Mouse (Mus musculus): ENCODE data around the gene Rpl10. TPM values are rescaled to one million over a fixed set of nuclear protein-coding genes. Genes with fewer than 3 reads are reported as not detected.

The Rpl10 gene
- polyA plus RNA-seq (2012; ENCODE audit: insufficient read depth, insufficient read length, low replicate concordance, missing spikeins): not detected in 2 replicates

DNA sequence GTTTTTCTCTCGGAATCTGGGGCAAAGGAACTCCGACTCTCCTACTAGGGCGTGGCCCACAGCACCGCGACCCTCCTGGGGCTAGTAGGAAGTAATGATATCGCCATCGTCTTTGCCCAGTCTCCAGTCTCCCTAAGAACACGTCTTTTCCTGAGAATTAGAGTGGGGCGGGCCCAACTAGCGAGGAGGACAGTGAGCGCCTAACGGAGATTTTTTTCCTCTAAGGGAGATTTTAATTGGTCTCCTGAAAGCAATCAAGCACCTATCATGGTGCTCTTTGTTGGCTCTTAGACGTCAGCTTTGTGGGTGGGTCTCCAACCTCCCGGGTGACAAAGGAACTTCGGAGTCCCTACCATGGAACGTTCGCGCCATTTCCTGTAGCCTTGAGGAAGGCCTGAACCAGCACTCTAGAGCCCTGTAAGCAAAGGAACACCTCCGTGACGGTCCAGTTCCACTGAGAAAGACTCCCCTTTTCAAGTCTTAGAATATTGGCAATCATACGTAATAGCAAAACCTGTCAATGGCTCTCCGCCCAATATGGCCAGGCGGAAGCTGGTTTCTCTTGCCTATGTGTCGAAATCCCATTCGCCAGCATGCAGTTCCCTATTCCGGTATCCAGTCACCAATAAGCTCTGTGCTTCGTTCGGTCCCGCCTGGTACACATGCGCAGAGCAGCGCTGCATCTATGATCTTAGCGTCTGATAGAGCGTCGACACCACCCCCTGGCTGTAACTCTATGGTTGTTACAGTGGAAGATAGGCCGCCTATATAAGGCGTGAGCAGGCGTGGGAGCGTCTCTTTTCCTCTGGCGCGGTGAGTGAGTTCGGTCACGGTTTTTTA lies at the start of gene Rpl10:
Gene Rpl10 (plus strand): TSS at position 751 of the 840 bp plus-strand sequence.
- Histone ChIP-seq H3K27ac (ENCODE audit: insufficient read depth, low read depth, low read length) (peak within 1 kb of the TSS; percentile 100), H3K4me3 (ENCODE audit: insufficient read depth, low read depth, low read length) (peak within 1 kb of the TSS; percentile 76), H3K4me1 (ENCODE audit: control insufficient read depth, insufficient read depth, low read length) (no peaks in the 10 kb centered on the region)
- 15% methylated on average over 42 of the region's 42 CpGs for WGBS
- TF ChIP-seq CTCF (IDR thresholded peaks at IDR 0.05; ENCODE audit: insufficient read depth, low read depth, low read length) (no peak), POLR2A (IDR thresholded peaks at IDR 0.05; ENCODE audit: insufficient read depth, low read depth, low read length) (peak; percentile 83)

DNA sequence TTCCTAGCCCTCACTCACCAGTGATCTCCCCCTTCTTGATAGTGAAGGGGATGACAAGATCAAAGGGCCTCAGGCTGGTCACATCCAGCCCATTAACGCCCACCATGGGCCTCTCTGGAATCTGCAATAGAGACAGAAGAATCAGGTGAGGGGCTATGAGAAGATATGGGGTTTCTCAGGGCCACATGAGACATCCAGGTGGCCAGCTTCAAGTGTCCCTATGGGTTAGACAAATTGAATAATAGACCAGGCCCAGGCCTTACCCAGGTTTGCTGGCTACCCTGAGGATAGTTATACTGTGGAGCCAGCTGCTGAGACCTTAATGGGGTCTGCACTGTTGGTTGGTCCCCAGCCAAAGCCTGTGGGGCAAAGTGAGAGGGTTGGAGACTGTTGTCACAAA lies 40.6 kb upstream of the Rpl10 start:
- Histone ChIP-seq H3K4me3 (ENCODE audit: insufficient read depth, low read depth, low read length) (no peak overlapping the region), H3K4me1 (ENCODE audit: control insufficient read depth, insufficient read depth, low read length) (no peaks in the 10 kb centered on the region), H3K27ac (ENCODE audit: insufficient read depth, low read depth, low read length) (no peak overlapping the region)
- TF ChIP-seq CTCF (IDR thresholded peaks at IDR 0.05; ENCODE audit: insufficient read depth, low read depth, low read length): no peak
- no peak for TF ChIP-seq POLR2A (IDR thresholded peaks at IDR 0.05; ENCODE audit: insufficient read depth, low read depth, low read length)
- 67% methylated on average over 1 of the region's 1 CpGs for WGBS

GRCm38 (mm10) chrX:74233196-74233595 lies 37.4 kb upstream of the Rpl10 start:
- H3K4me1 ChIP-seq (ENCODE audit: control insufficient read depth, insufficient read depth, low read length): no peaks in the 10 kb centered on the region
- H3K4me3 ChIP-seq (ENCODE audit: insufficient read depth, low read depth, low read length): no peak overlapping the region
- TF ChIP-seq POLR2A (IDR thresholded peaks at IDR 0.05; ENCODE audit: insufficient read depth, low read depth, low read length) (no peak), CTCF (IDR thresholded peaks at IDR 0.05; ENCODE audit: insufficient read depth, low read depth, low read length) (no peak)
- no peak overlapping the region for H3K27ac ChIP-seq (ENCODE audit: insufficient read depth, low read depth, low read length)
- 85% methylated on average over 5 of the region's 5 CpGs for WGBS

GRCm38 (mm10) chrX:74240332-74240731 lies 30.3 kb upstream of the Rpl10 start:
- H3K27ac ChIP-seq (ENCODE audit: insufficient read depth, low read depth, low read length): no peak overlapping the region
- H3K4me1 ChIP-seq (ENCODE audit: control insufficient read depth, insufficient read depth, low read length): 0 out of 2 replicates have a peak, but pooled peaks cover 3% of the 10 kb centered on the region
- H3K4me3 ChIP-seq (ENCODE audit: insufficient read depth, low read depth, low read length): no peak overlapping the region
- no peak for TF ChIP-seq CTCF (IDR thresholded peaks at IDR 0.05; ENCODE audit: insufficient read depth, low read depth, low read length)
- TF ChIP-seq POLR2A (IDR thresholded peaks at IDR 0.05; ENCODE audit: insufficient read depth, low read depth, low read length): no peak
- whole genome bisulfite sequencing: 95% methylated on average over 4 of the region's 4 CpGs

DNA sequence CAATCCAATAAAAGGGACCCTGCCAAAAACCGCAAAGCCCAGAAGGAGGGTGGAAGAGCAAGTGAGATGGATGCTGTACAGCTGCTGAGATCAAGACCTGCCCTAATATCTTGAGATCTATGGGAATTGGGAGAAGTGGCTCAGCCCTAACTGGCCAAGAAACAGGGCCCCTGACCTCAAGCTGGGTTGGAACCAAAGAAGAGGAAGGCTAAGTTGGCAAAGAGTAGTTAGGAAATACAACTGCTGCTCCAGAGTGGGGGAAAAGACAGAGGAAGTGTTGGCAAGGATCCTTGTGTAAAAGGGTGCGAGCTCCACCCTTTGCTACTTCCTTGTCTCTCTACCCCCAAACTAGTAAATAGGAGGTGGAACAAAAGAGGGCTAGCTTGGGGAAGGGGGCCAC lies 27.2 kb upstream of the Rpl10 start:
- no peak overlapping the region for H3K4me3 ChIP-seq (ENCODE audit: insufficient read depth, low read depth, low read length)
- WGBS: 65% methylated on average over 2 of the region's 2 CpGs
- TF ChIP-seq CTCF (IDR thresholded peaks at IDR 0.05; ENCODE audit: insufficient read depth, low read depth, low read length): no peak
- no peak for TF ChIP-seq POLR2A (IDR thresholded peaks at IDR 0.05; ENCODE audit: insufficient read depth, low read depth, low read length)

DNA sequence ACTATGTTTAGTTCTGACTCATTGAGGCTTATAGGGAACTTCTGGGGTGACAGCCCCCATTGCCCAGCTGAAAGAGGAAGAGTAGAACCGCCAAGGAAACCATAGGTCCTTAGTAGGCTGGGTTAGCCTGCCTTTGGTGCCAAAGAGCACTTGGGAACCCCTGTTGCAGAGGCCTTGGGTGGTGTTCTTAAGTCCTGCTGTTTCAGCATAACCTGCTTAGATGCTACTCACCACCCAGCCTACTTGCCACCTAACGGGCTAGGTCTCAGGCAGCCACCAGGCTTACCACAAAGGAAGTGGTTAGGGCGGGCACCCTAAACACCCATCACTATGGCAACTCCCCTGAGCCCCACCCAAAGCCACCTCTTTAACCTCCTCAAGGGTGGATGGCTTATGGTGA lies 26.8 kb upstream of the Rpl10 start:
- Histone ChIP-seq H3K4me1 (ENCODE audit: control insufficient read depth, insufficient read depth, low read length) (peaks cover 5% of the 10 kb centered on the region; the same call in 1 of the 2 replicates), H3K4me3 (ENCODE audit: insufficient read depth, low read depth, low read length) (no peak overlapping the region), H3K27ac (ENCODE audit: insufficient read depth, low read depth, low read length) (no peak overlapping the region)
- 67% methylated on average over 3 of the region's 3 CpGs for WGBS
- no peak for TF ChIP-seq POLR2A (IDR thresholded peaks at IDR 0.05; ENCODE audit: insufficient read depth, low read depth, low read length)
- no peak for TF ChIP-seq CTCF (IDR thresholded peaks at IDR 0.05; ENCODE audit: insufficient read depth, low read depth, low read length)

More for the DNA sequence above, 27.2 kb upstream of the Rpl10 start:
- H3K27ac ChIP-seq (ENCODE audit: insufficient read depth, low read depth, low read length): no peak overlapping the region
- H3K4me1 ChIP-seq (ENCODE audit: control insufficient read depth, insufficient read depth, low read length): 0 out of 2 replicates have a peak, but pooled peaks cover 3% of the 10 kb centered on the region

- TF ChIP-seq POLR2A (IDR thresholded peaks at IDR 0.05; ENCODE audit: insufficient read depth, low read depth, low read length) (no peak), CTCF (IDR thresholded peaks at IDR 0.05; ENCODE audit: insufficient read depth, low read depth, low read length) (no peak)
- H3K4me1 ChIP-seq (ENCODE audit: control insufficient read depth, insufficient read depth, low read length): peaks cover 7% of the 10 kb centered on the region; the same call in 1 of the 2 replicates
- H3K27ac ChIP-seq (ENCODE audit: insufficient read depth, low read depth, low read length): no peak overlapping the region
- 22% methylated on average over 3 of the region's 3 CpGs for WGBS
- peak overlapping the region; percentile 7; the same call in 1 of the 2 replicates for H3K4me3 ChIP-seq (ENCODE audit: insufficient read depth, low read depth, low read length)
These were observed 26.0 kb upstream of the Rpl10 start for GRCm38 (mm10) chrX:74244614-74245083.

- H3K27ac ChIP-seq (ENCODE audit: insufficient read depth, low read depth, low read length): no peak overlapping the region
- WGBS: 23% methylated on average over 1 of the region's 1 CpGs
- no peak overlapping the region for H3K4me3 ChIP-seq (ENCODE audit: insufficient read depth, low read depth, low read length)
- TF ChIP-seq POLR2A (IDR thresholded peaks at IDR 0.05; ENCODE audit: insufficient read depth, low read depth, low read length) (no peak), CTCF (IDR thresholded peaks at IDR 0.05; ENCODE audit: insufficient read depth, low read depth, low read length) (no peak)
- H3K4me1 ChIP-seq (ENCODE audit: control insufficient read depth, insufficient read depth, low read length): peaks cover 7% of the 10 kb centered on the region; the same call in 1 of the 2 replicates
These were observed 25.5 kb upstream of the Rpl10 start for GRCm38 (mm10) chrX:74245107-74245506.

DNA sequence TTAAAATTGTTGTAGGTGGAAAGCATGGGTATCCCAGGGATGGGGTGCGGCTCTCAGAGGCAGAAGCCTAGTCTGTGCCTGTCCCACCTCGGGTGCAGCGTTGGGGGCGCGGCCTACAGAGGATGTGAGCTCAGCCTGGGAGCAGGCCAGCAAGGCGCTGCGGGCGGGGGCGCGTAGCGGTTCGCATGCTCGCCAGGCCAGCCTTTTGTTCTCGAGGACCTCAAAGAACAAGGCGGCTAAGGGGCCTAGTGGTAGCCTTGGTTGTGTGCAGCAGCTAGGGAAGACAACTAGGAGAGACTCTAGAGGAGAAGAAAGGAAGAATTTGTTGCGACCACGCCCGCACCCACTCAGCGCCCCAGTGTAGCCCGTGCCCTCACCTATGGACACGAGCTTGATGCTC lies 24.9 kb upstream of the Rpl10 start:
- Histone ChIP-seq H3K4me3 (ENCODE audit: insufficient read depth, low read depth, low read length) (peak overlapping the region; percentile 53), H3K27ac (ENCODE audit: insufficient read depth, low read depth, low read length) (0 out of 2 replicates have a peak overlapping the region, but pooled peaks have one; percentile 32), H3K4me1 (ENCODE audit: control insufficient read depth, insufficient read depth, low read length) (peaks cover 7% of the 10 kb centered on the region; the same call in 1 of the 2 replicates)
- 25% methylated on average over 21 of the region's 21 CpGs for WGBS
- TF ChIP-seq CTCF (IDR thresholded peaks at IDR 0.05; ENCODE audit: insufficient read depth, low read depth, low read length) (no peak), POLR2A (IDR thresholded peaks at IDR 0.05; ENCODE audit: insufficient read depth, low read depth, low read length) (no peak)
